Mouse (Mus musculus) embryonic facial prominence, embryonic 15.5 days (tissue): ENCODE results near the gene Mef2a. TPM values are rescaled to one million over a fixed set of nuclear protein-coding genes. Genes with fewer than 3 reads are reported as not detected.

Experiments
- ATAC-seq: fragments of 200-750 bp; cut with Nextera tagmentation; 2 replicates; pipeline ENCODE4 v1.8.0; 2017; ENCODE audit warnings: low read depth, moderate TSS enrichment; ENCODE audit not compliant: insufficient number of reproducible peaks, low FRiP score, low TSS enrichment
- H3K27ac ChIP-seq: fragments of 300-500 bp; sonication (generic); replicated peaks from 2 replicates; pipeline ENCODE4 v1.5.1; 2015; ENCODE audit warnings: mild to moderate bottlenecking, inconsistent platforms
- H3K27me3 ChIP-seq: fragments of 300-500 bp; sonication (generic); 2 replicates; pipeline ENCODE4 v1.6.1; 2015; ENCODE audit warnings: inconsistent platforms
- H3K36me3 ChIP-seq: fragments of 300-500 bp; sonication (generic); 2 replicates; pipeline ENCODE4 v1.6.1; 2015; ENCODE audit warnings: mild to moderate bottlenecking, inconsistent platforms
- H3K4me1 ChIP-seq: fragments of 300-500 bp; sonication (generic); 2 replicates; pipeline ENCODE4 v1.6.1; 2015; ENCODE audit warnings: inconsistent platforms
- H3K4me2 ChIP-seq: fragments of 300-500 bp; sonication (generic); replicated peaks from 2 replicates; pipeline ENCODE4 v1.6.1; 2015; ENCODE audit warnings: mild to moderate bottlenecking, inconsistent platforms
- H3K4me3 ChIP-seq: fragments of 300-500 bp; sonication (generic); replicated peaks from 2 replicates; pipeline ENCODE4 v1.5.1; 2015; ENCODE audit warnings: mild to moderate bottlenecking, inconsistent platforms
- H3K9ac ChIP-seq: fragments of 300-500 bp; sonication (generic); 2 replicates; pipeline ENCODE4 v1.6.1; 2015; ENCODE audit warnings: inconsistent platforms
- H3K9me3 ChIP-seq: fragments of 300-500 bp; sonication (generic); replicated peaks from 2 replicates; pipeline ENCODE4 v1.6.1; 2016; ENCODE audit warnings: inconsistent platforms
- WGBS: fragments of 180-500 bp; shearing (Covaris S2); methylation state at CpG from one replicate; pipeline ENCODE4 v1.1.7; 2015; 5-methylcytosine and 5-hydroxymethylcytosine counted together
- polyA plus RNA-seq: library from polyadenylated mRNA; unstranded; fragments of >200 nt; fragmentation: Nextera tagmentation; extraction: Ambion mirVana; gene quantifications from 2 replicates; pipeline ENCODE4 v1.2.1, GENCODE M21; 2015

The Mef2a gene
- polyA plus RNA-seq, 1 experiment from 2014 or later: 50.3 TPM

- no peak overlapping the region for H3K27ac ChIP-seq
- no peaks in the 10 kb centered on the region for H3K36me3 ChIP-seq
- no peak overlapping the region for H3K4me3 ChIP-seq
- H3K4me2 ChIP-seq: no peak overlapping the region
- H3K27me3 ChIP-seq: no peaks in the 10 kb centered on the region
- no peak overlapping the region for H3K9ac ChIP-seq
- no peaks in the 10 kb centered on the region for H3K9me3 ChIP-seq
- H3K4me1 ChIP-seq: peaks cover 4% of the 10 kb centered on the region
- ATAC-seq: no peak
- WGBS: 86% methylated on average over 2 of the region's 2 CpGs
These were observed 4.3 kb downstream of the Mef2a start for GRCm38 (mm10) chr7:67368394-67368793.

GRCm38 (mm10) chr7:67360588-67360987 lies 12.1 kb downstream of the Mef2a start:
- H3K4me3 ChIP-seq: no peak overlapping the region
- H3K4me2 ChIP-seq: no peak overlapping the region
- no peak for ATAC-seq
- no peaks in the 10 kb centered on the region for H3K9me3 ChIP-seq
- H3K4me1 ChIP-seq: no peaks in the 10 kb centered on the region
- no peak overlapping the region for H3K9ac ChIP-seq
- H3K36me3 ChIP-seq: peaks cover 4% of the 10 kb centered on the region
- 95% methylated on average over 3 of the region's 3 CpGs for WGBS
- no peak overlapping the region for H3K27ac ChIP-seq
- H3K27me3 ChIP-seq: no peaks in the 10 kb centered on the region

- H3K9ac ChIP-seq: no peak overlapping the region
- H3K4me3 ChIP-seq: no peak overlapping the region
- peaks cover 5% of the 10 kb centered on the region for H3K36me3 ChIP-seq
- no peak overlapping the region for H3K27ac ChIP-seq
- H3K27me3 ChIP-seq: no peaks in the 10 kb centered on the region
- ATAC-seq: no peak
- no peaks in the 10 kb centered on the region for H3K9me3 ChIP-seq
- H3K4me1 ChIP-seq: no peaks in the 10 kb centered on the region
- no peak overlapping the region for H3K4me2 ChIP-seq
These were observed 12.8 kb downstream of the Mef2a start for GRCm38 (mm10) chr7:67359863-67360262.

GRCm38 (mm10) chr7:67355870-67356269 lies 16.8 kb downstream of the Mef2a start:
- WGBS: 95% methylated on average over 5 of the region's 5 CpGs
- peaks cover 5% of the 10 kb centered on the region for H3K36me3 ChIP-seq
- no peak overlapping the region for H3K4me3 ChIP-seq
- H3K27me3 ChIP-seq: no peaks in the 10 kb centered on the region
- H3K4me1 ChIP-seq: no peaks in the 10 kb centered on the region
- no peak for ATAC-seq
- no peak overlapping the region for H3K9ac ChIP-seq
- no peak overlapping the region for H3K27ac ChIP-seq
- no peaks in the 10 kb centered on the region for H3K9me3 ChIP-seq
- no peak overlapping the region for H3K4me2 ChIP-seq

- no peak overlapping the region for H3K9ac ChIP-seq
- ATAC-seq: no peak
These were observed 19.0 kb downstream of the Mef2a start for GRCm38 (mm10) chr7:67353667-67354066.

GRCm38 (mm10) chr7:67352989-67353388 lies 19.7 kb downstream of the Mef2a start:
- ATAC-seq: no peak
- no peaks in the 10 kb centered on the region for H3K9me3 ChIP-seq
- no peak overlapping the region for H3K27ac ChIP-seq
- no peaks in the 10 kb centered on the region for H3K27me3 ChIP-seq
- H3K36me3 ChIP-seq: peaks cover 5% of the 10 kb centered on the region
- no peak overlapping the region for H3K4me2 ChIP-seq
- no peaks in the 10 kb centered on the region for H3K4me1 ChIP-seq
- 81% methylated on average over 4 of the region's 4 CpGs for WGBS
- no peak overlapping the region for H3K9ac ChIP-seq
- no peak overlapping the region for H3K4me3 ChIP-seq

More at GRCm38 (mm10) chr7:67353667-67354066, 19.0 kb downstream of the Mef2a start:
- H3K4me3 ChIP-seq: no peak overlapping the region
- H3K27me3 ChIP-seq: no peaks in the 10 kb centered on the region
- WGBS: 83% methylated on average over 6 of the region's 6 CpGs
- no peaks in the 10 kb centered on the region for H3K4me1 ChIP-seq
- H3K9me3 ChIP-seq: no peaks in the 10 kb centered on the region
- peaks cover 5% of the 10 kb centered on the region for H3K36me3 ChIP-seq
- H3K27ac ChIP-seq: no peak overlapping the region
- H3K4me2 ChIP-seq: no peak overlapping the region

- Histone ChIP-seq H3K9me3 (no peaks in the 10 kb centered on the region), H3K27me3 (no peaks in the 10 kb centered on the region), H3K4me2 (no peak overlapping the region), H3K4me3 (no peak overlapping the region), H3K36me3 (no peaks in the 10 kb centered on the region), H3K9ac (no peak overlapping the region), H3K27ac (no peak overlapping the region), H3K4me1 (no peaks in the 10 kb centered on the region)
- WGBS: 73% methylated on average over 1 of the region's 1 CpGs
- no peak for ATAC-seq
These were observed 28.2 kb downstream of the Mef2a start for GRCm38 (mm10) chr7:67344443-67344842.

- Histone ChIP-seq H3K9ac (no peak overlapping the region), H3K27me3 (no peaks in the 10 kb centered on the region), H3K4me3 (no peak overlapping the region), H3K4me1 (no peaks in the 10 kb centered on the region), H3K27ac (no peak overlapping the region), H3K4me2 (no peak overlapping the region), H3K36me3 (0 out of 2 replicates have a peak, but pooled peaks cover 4% of the 10 kb centered on the region), H3K9me3 (no peaks in the 10 kb centered on the region)
- WGBS: 80% methylated on average over 7 of the region's 7 CpGs
- ATAC-seq: no peak
These were observed 30.5 kb downstream of the Mef2a start for GRCm38 (mm10) chr7:67342067-67342625.

- H3K9ac ChIP-seq: no peak overlapping the region
- H3K9me3 ChIP-seq: no peaks in the 10 kb centered on the region
- H3K36me3 ChIP-seq: no peaks in the 10 kb centered on the region
- H3K4me1 ChIP-seq: no peaks in the 10 kb centered on the region
- H3K4me2 ChIP-seq: no peak overlapping the region
- no peak overlapping the region for H3K4me3 ChIP-seq
- H3K27ac ChIP-seq: no peak overlapping the region
- WGBS: 28% methylated on average over 1 of the region's 1 CpGs
- ATAC-seq: no peak
- H3K27me3 ChIP-seq: no peaks in the 10 kb centered on the region
These were observed 52.3 kb downstream of the Mef2a start for GRCm38 (mm10) chr7:67320359-67320758.

- no peak overlapping the region for H3K9ac ChIP-seq
- H3K36me3 ChIP-seq: peaks cover 2% of the 10 kb centered on the region
- no peak overlapping the region for H3K4me2 ChIP-seq
- no peaks in the 10 kb centered on the region for H3K4me1 ChIP-seq
- H3K27me3 ChIP-seq: no peaks in the 10 kb centered on the region
- no peak for ATAC-seq
- no peak overlapping the region for H3K4me3 ChIP-seq
- H3K27ac ChIP-seq: no peak overlapping the region
- no peaks in the 10 kb centered on the region for H3K9me3 ChIP-seq
These were observed 54.0 kb downstream of the Mef2a start for GRCm38 (mm10) chr7:67318697-67319096.

- Histone ChIP-seq H3K4me2 (no peak overlapping the region), H3K27ac (no peak overlapping the region), H3K27me3 (no peaks in the 10 kb centered on the region), H3K36me3 (peaks cover 12% of the 10 kb centered on the region), H3K4me3 (no peak overlapping the region), H3K4me1 (no peaks in the 10 kb centered on the region), H3K9ac (no peak overlapping the region), H3K9me3 (no peaks in the 10 kb centered on the region)
- WGBS: 83% methylated on average over 3 of the region's 3 CpGs
- ATAC-seq: no peak
These were observed 59.5 kb downstream of the Mef2a start for GRCm38 (mm10) chr7:67313200-67313599.

GRCm38 (mm10) chr7:67310151-67310550 lies 62.5 kb downstream of the Mef2a start:
- WGBS: 90% methylated on average over 2 of the region's 2 CpGs
- H3K27ac ChIP-seq: no peak overlapping the region
- no peak overlapping the region for H3K4me3 ChIP-seq
- H3K36me3 ChIP-seq: peaks cover 12% of the 10 kb centered on the region
- no peak for ATAC-seq
- H3K4me1 ChIP-seq: no peaks in the 10 kb centered on the region
- H3K27me3 ChIP-seq: no peaks in the 10 kb centered on the region
- H3K4me2 ChIP-seq: no peak overlapping the region
- H3K9ac ChIP-seq: no peak overlapping the region
- no peaks in the 10 kb centered on the region for H3K9me3 ChIP-seq
